Mouse (Mus musculus) small intestine, adult 2 months (tissue): Measurements from ENCODE around the gene Rnd1.

Experiments
- CTCF ChIP-seq: fragments of 200-500 bp; IDR thresholded peaks from 2 replicates; pipeline ENCODE4 v1.5.1; 2012; ENCODE audit warnings: low read depth, mild to moderate bottlenecking, control low read depth, inconsistent platforms, low read length, moderate library complexity, mixed read lengths; ENCODE audit not compliant: insufficient replicate concordance, insufficient read length; ENCODE audit errors: extremely low read depth
- POLR2A ChIP-seq: fragments of 200-500 bp; IDR thresholded peaks from 2 replicates; pipeline ENCODE4 v1.6.1; 2012; ENCODE audit warnings: low read depth, mild to moderate bottlenecking, control low read depth, inconsistent platforms, low read length, moderate library complexity

DNA sequence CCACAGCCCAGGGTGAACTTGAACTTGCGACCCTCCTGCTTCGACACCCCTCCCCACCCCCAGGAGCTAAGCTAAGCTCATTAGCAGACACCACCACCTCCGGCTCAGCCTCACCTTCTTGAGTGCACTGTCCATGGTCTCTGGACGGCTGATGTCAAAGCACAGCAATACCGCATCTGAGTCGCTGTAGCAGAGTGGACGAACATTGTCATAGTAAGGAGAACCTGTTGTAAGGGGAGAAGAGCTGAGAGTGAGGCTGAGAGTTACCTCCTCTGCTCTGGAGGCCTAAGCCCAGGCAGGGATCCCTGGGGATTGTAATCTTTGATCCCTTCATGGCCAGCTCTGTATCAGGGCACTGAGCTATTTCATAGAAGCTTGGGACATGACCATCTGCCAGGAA is 3.5 kb downstream of the Rnd1 start:
- TF ChIP-seq CTCF, result no peak
- TF ChIP-seq POLR2A, result no peak
